Mouse (Mus musculus) stomach, postnatal 0 days (tissue): ENCODE data around the gene Hdc. TPM values are rescaled to one million over a fixed set of nuclear protein-coding genes. Genes with fewer than 3 reads are reported as not detected.

Experiments used
- ATAC-seq: fragments of 200-750 bp; cut with Nextera tagmentation; 2 replicates; pipeline ENCODE4 v1.8.0; 2017; ENCODE audit not compliant: low FRiP score, low TSS enrichment
- DNase-seq: peaks from one replicate; pipeline ENCODE4 v3.0.0-alpha.2; 2016; ENCODE audit warnings: low spot score
- H3K27ac ChIP-seq: fragments of 300-500 bp; sonication (generic); replicated peaks from 2 replicates; pipeline ENCODE4 v1.5.1; 2014; ENCODE audit warnings: mild to moderate bottlenecking, control low read depth
- H3K27me3 ChIP-seq: fragments of 300-500 bp; sonication (generic); 2 replicates; pipeline ENCODE4 v1.6.1; 2014; ENCODE audit warnings: low read length; ENCODE audit not compliant: control insufficient read depth, insufficient read depth
- H3K36me3 ChIP-seq: fragments of 300-500 bp; sonication (generic); 2 replicates; pipeline ENCODE4 v1.6.1; 2014; ENCODE audit warnings: low read length, mixed read lengths; ENCODE audit not compliant: control insufficient read depth, insufficient read depth
- H3K4me1 ChIP-seq: fragments of 300-500 bp; sonication (generic); replicated peaks from 2 replicates; pipeline ENCODE4 v1.6.1; 2014; ENCODE audit warnings: antibody characterized with exemption; ENCODE audit not compliant: control insufficient read depth, insufficient read depth
- H3K4me2 ChIP-seq: fragments of 300-500 bp; sonication (generic); replicated peaks from 2 replicates; pipeline ENCODE4 v1.6.1; 2014; ENCODE audit warnings: low read depth, mild to moderate bottlenecking, control low read depth, moderate library complexity
- H3K4me3 ChIP-seq: fragments of 300-500 bp; sonication (generic); 2 replicates; pipeline ENCODE4 v1.5.1; 2014; ENCODE audit warnings: low read depth, low read length, control low read depth
- H3K9ac ChIP-seq: fragments of 300-500 bp; sonication (generic); 2 replicates; pipeline ENCODE4 v1.6.1; 2014; ENCODE audit warnings: mild to moderate bottlenecking, low read length, control low read depth, mixed read lengths
- H3K9me3 ChIP-seq: fragments of 300-500 bp; sonication (generic); 2 replicates; pipeline ENCODE4 v1.6.1; 2016; ENCODE audit warnings: low read length; ENCODE audit not compliant: control insufficient read depth
- CTCF ChIP-seq: IDR thresholded peaks from 2 replicates; pipeline ENCODE4 v1.5.1; 2016; ENCODE audit warnings: antibody characterized with exemption, low read depth, mild to moderate bottlenecking, moderate library complexity
- EP300 ChIP-seq: optimal IDR thresholded peaks from 2 replicates; pipeline ENCODE3; 2016; ENCODE audit warnings: antibody characterized with exemption
- WGBS: fragments of 180-500 bp; shearing (Covaris S2); extraction: QIAGEN DNeasy Blood & Tissue Kit; methylation state at CpG from one replicate; pipeline ENCODE4 v1.1.7; 2014; 5-methylcytosine and 5-hydroxymethylcytosine counted together
- polyA plus RNA-seq: library from polyadenylated mRNA; unstranded; fragments of >200 nt; fragmentation: Nextera tagmentation; extraction: Ambion mirVana; gene quantifications from 2 replicates; pipeline ENCODE4 v1.2.1, GENCODE M21; 2015

Gene Hdc
- polyA plus RNA-seq, 1 experiment from 2014 or later, result 2.9 TPM

- H3K4me1 ChIP-seq, result no peaks in the 10 kb centered on the region
- H3K27me3 ChIP-seq, result no peaks in the 10 kb centered on the region
- H3K4me2 ChIP-seq, result no peak overlapping the region
- TF ChIP-seq EP300 (no peak), CTCF (no peak)
- no peak overlapping the region for H3K27ac ChIP-seq
- H3K4me3 ChIP-seq, result no peak overlapping the region
- WGBS, result 50% methylated on average over 5 of the region's 5 CpGs
- DNase-seq (no peak), ATAC-seq (no peak)
- H3K9ac ChIP-seq, result no peak overlapping the region
- H3K36me3 ChIP-seq, result no peaks in the 10 kb centered on the region
- H3K9me3 ChIP-seq, result no peaks in the 10 kb centered on the region
These were observed 73.8 kb downstream of the Hdc start for GRCm38 (mm10) chr2:126545297-126545696.

Other genes with a start within 250 kb of the Hdc start
- gene Atp8b4, start 118.6 kb downstream of the Hdc start, polyA plus RNA-seq, result 0.07 TPM in 2 replicates
- gene Slc27a2, start 66.9 kb downstream of the Hdc start, polyA plus RNA-seq, result 1.1 and 2.4 TPM in 2 replicates
- 15.9 and 17.1 TPM in 2 replicates for gene Gabpb1, start 57.0 kb upstream of the Hdc start, polyA plus RNA-seq
- 19.1 and 19.2 TPM in 2 replicates for gene Usp8, start 88.0 kb upstream of the Hdc start, polyA plus RNA-seq
- 2.1 and 2.3 TPM in 2 replicates for gene Usp50, start 164.2 kb upstream of the Hdc start, polyA plus RNA-seq